In genomic region chr11:5091706-5092105, GRCm38 (mm10) we compare ENCODE assay signal across 10 mouse cellular contexts. TPM values are rescaled to one million over a fixed set of nuclear protein-coding genes. Genes with fewer than 3 reads are reported as not detected.
DNase-seq lines count a peak whose midpoint lies in the region; ATAC-seq and TF ChIP-seq lines count a peak whose summit lies in the region.
"Had no signal": no experiment of that assay in that cellular context is flagged by ENCODE, and none has a peak within 500 bp of the region (broad histone marks: within the 10 kb centered on the region; RNA-seq: fewer than 3 reads in every experiment).

No protein-coding gene starts in this region.

- no peak overlapping the region for H3K27ac ChIP-seq in kidney, postnatal 0 days
- no peak overlapping the region for H3K27ac ChIP-seq in CH12.LX (ENCODE audit: insufficient read depth, low read depth)
- no peak overlapping the region for H3K27ac ChIP-seq in liver, postnatal 0 days (ENCODE audit: low read depth)
- H3K27ac ChIP-seq: hindbrain, embryonic 15.5 days; neural tube, embryonic 15.5 days had no signal

- in situ Hi-C loops in CH12.LX (cut with MboI; ENCODE audit: low pct_ligation_motif_present, low pct_unique_long_range_greater_than_20kb, low sequenced_read_pairs) = no loop called here

- no peaks in the 10 kb centered on the region for H3K27me3 ChIP-seq in kidney, postnatal 0 days (ENCODE audit: insufficient read depth, low read length)
- H3K27me3 ChIP-seq in CH12.LX (replicated peaks) = no peaks in the 10 kb centered on the region
- H3K27me3 ChIP-seq in liver, postnatal 0 days (ENCODE audit: insufficient read depth, low read length) = no peaks in the 10 kb centered on the region
- H3K27me3 ChIP-seq: hindbrain, embryonic 15.5 days; neural tube, embryonic 15.5 days had no signal

- ATAC-seq in kidney, postnatal 0 days (replicated peaks; ENCODE audit: low FRiP score, low read depth) = no peak
- ATAC-seq in liver, postnatal 0 days = peak; percentile 32; the same call in 1 of the 2 replicates

- TF ChIP-seq POLR2A in CH12.LX (IDR thresholded peaks at IDR 0.05; ENCODE audit: low read depth, low read length) = no peak

- peaks cover 8% of the 10 kb centered on the region for H3K4me1 ChIP-seq in kidney, postnatal 0 days (replicated peaks; ENCODE audit: insufficient read depth, low read length)
- H3K4me1 ChIP-seq in CH12.LX (ENCODE audit: control insufficient read depth in 1 of 2, insufficient read depth in 2 of 2) = peaks cover 0 to 38% of the 10 kb centered on the region in 2 experiments; a peak in 2 of 4 replicates
- peaks cover 16% of the 10 kb centered on the region for H3K4me1 ChIP-seq in liver, postnatal 0 days (ENCODE audit: insufficient read depth)

- TF ChIP-seq RAD21 in CH12.LX (IDR thresholded peaks at IDR 0.05; ENCODE audit: low read depth, low read length) = no peak; the same call in 1 of the 2 replicates

- no peak overlapping the region for H3K4me3 ChIP-seq in kidney, postnatal 0 days (replicated peaks; ENCODE audit: low read depth, low read length)
- H3K4me3 ChIP-seq in CH12.LX (replicated peaks in 1 of 3; ENCODE audit: low read depth in 2 of 3, low read length in 2 of 3, poor library complexity in 1 of 3) = no peak overlapping the region
- H3K4me3 ChIP-seq in liver, postnatal 0 days (ENCODE audit: low read depth, low read length) = no peak overlapping the region
- H3K4me3 ChIP-seq: hindbrain, embryonic 15.5 days; neural tube, embryonic 15.5 days had no signal

- H3K4me2 ChIP-seq in kidney, postnatal 0 days (ENCODE audit: low read length) = no peak overlapping the region
- no peak overlapping the region for H3K4me2 ChIP-seq in CH12.LX (ENCODE audit: insufficient read depth, low read depth, poor library complexity, severe bottlenecking)
- no peak overlapping the region for H3K4me2 ChIP-seq in liver, postnatal 0 days (ENCODE audit: low read depth, low read length)
- H3K4me2 ChIP-seq: hindbrain, embryonic 15.5 days; neural tube, embryonic 15.5 days had no signal

- 34% methylated on average over 2 of the region's 2 CpGs for WGBS in kidney, postnatal 0 days
- 51% methylated on average over 2 of the region's 2 CpGs for WGBS in liver, postnatal 0 days (ENCODE audit: insufficient replicate concordance)

- peaks cover 92% of the 10 kb centered on the region for H3K79me2 ChIP-seq in CH12.LX (replicated peaks; ENCODE audit: control insufficient read depth, extremely low read depth, insufficient read depth, poor library complexity, severe bottlenecking)

- peaks cover 48% of the 10 kb centered on the region for H3K36me3 ChIP-seq in kidney, postnatal 0 days (ENCODE audit: insufficient read depth, low read length)
- peaks cover 55 to 87% of the 10 kb centered on the region in 2 experiments for H3K36me3 ChIP-seq in CH12.LX (replicated peaks in 1 of 2; ENCODE audit: control insufficient read depth in 1 of 2, insufficient read depth in 1 of 2, low read length in 1 of 2)
- H3K36me3 ChIP-seq in liver, postnatal 0 days (replicated peaks; ENCODE audit: insufficient read depth, low read length) = peaks cover 65% of the 10 kb centered on the region

- peak; percentile 60 for DNase-seq in kidney, postnatal 0 days (ENCODE audit: low spot score)
- no peak for DNase-seq in kidney, postnatal 25 days
- peak; percentile 50 for DNase-seq in CH12.LX (ENCODE audit: extremely low read depth)
- peak; percentile 52 for DNase-seq in NIH3T3 (ENCODE audit: low read depth)
- DNase-seq in liver, postnatal 0 days = no peak
- no peak for DNase-seq in spleen, postnatal 4 days (ENCODE audit: low spot score in 2 of 2)
- DNase-seq in urinary bladder, postnatal 4 days (ENCODE audit: low spot score in 2 of 2) = no peak
- no peak for DNase-seq in layer of hippocampus, adult 9-10 months (ENCODE audit: low spot score)

- no peak overlapping the region for H3K9ac ChIP-seq in kidney, postnatal 0 days (ENCODE audit: low read depth, low read length)
- H3K9ac ChIP-seq in CH12.LX (ENCODE audit: insufficient read depth, low read depth) = no peak overlapping the region
- no peak overlapping the region for H3K9ac ChIP-seq in liver, postnatal 0 days (replicated peaks)
- H3K9ac ChIP-seq: hindbrain, embryonic 15.5 days; neural tube, embryonic 15.5 days had no signal

- TF ChIP-seq EP300 in CH12.LX (IDR thresholded peaks at IDR 0.05; ENCODE audit: low read length) = no peak
- no peak for TF ChIP-seq EP300 in liver, postnatal 0 days (IDR thresholded peaks at IDR 0.05; ENCODE audit: low read depth)

- dilution Hi-C loops in CH12.LX (cut with MboI; ENCODE audit: extremely low pct_ligation_motif_present, extremely low pct_unique_long_range_greater_than_20kb, low sequenced_read_pairs) = no loop called here

- H3K9me3 ChIP-seq in kidney, postnatal 0 days (replicated peaks; ENCODE audit: low read length) = no peaks in the 10 kb centered on the region
- H3K9me3 ChIP-seq in CH12.LX (replicated peaks; ENCODE audit: low read length) = no peaks in the 10 kb centered on the region
- no peaks in the 10 kb centered on the region for H3K9me3 ChIP-seq in liver, postnatal 0 days (ENCODE audit: low read length)
- H3K9me3 ChIP-seq: hindbrain, embryonic 15.5 days; neural tube, embryonic 15.5 days had no signal

- TF ChIP-seq CTCF in kidney, postnatal 0 days (IDR thresholded peaks at IDR 0.05; ENCODE audit: low read depth) = peak; percentile 59
- peak in 1 of 2 experiments; percentile 54; a peak in 2 of 4 replicates for TF ChIP-seq CTCF in CH12.LX (conservative IDR thresholded peaks at IDR 0.05 in 1 of 2, IDR thresholded peaks at IDR 0.05 in 1 of 2; ENCODE audit: low read depth in 2 of 2, low read length in 2 of 2)
- peak; percentile 51 for TF ChIP-seq CTCF in liver, postnatal 0 days (IDR thresholded peaks at IDR 0.05; ENCODE audit: low read depth)

TF ChIP-seq in CH12.LX, 34 proteins besides CTCF, POLR2A, EP300 and RAD21:
- TF ChIP-seq CHD2 (IDR thresholded peaks at IDR 0.05; ENCODE audit: low read length) = no peak
- no peak for TF ChIP-seq ELF1 (IDR thresholded peaks at IDR 0.05; ENCODE audit: low read depth, low read length)
- TF ChIP-seq SIN3A (IDR thresholded peaks at IDR 0.05; ENCODE audit: low read length) = no peak
- TF ChIP-seq NELFE (IDR thresholded peaks at IDR 0.05; ENCODE audit: low read depth, low read length) = no peak
- no peak for TF ChIP-seq JUN (IDR thresholded peaks at IDR 0.05; ENCODE audit: insufficient read depth, low read depth, low read length)
- TF ChIP-seq MAX (IDR thresholded peaks at IDR 0.05; ENCODE audit: low read length) = no peak
- TF ChIP-seq HCFC1 (IDR thresholded peaks at IDR 0.05; ENCODE audit: low read depth, low read length) = no peak
- no peak for TF ChIP-seq USF2 (conservative IDR thresholded peaks at IDR 0.05; ENCODE audit: low read depth, low read length)
- TF ChIP-seq TCF12 (IDR thresholded peaks at IDR 0.05; ENCODE audit: low read depth, low read length) = no peak
- TF ChIP-seq BHLHE40 (IDR thresholded peaks at IDR 0.05; ENCODE audit: low read depth, low read length) = no peak

RNA-seq across cellular contexts. Expression of gene Rhbdd3, which starts 7.0 kb away (rescaled TPM):
- 26.8 and 28.3 TPM in 2 replicates for polyA plus RNA-seq in kidney, postnatal 0 days (2015; fragmentation: Nextera tagmentation; extraction: Ambion mirVana)
- total RNA-seq in CH12.LX (2012; rRNA removed) (16.8 and 17.0 TPM in 2 replicates), CH12.LX (2014; rRNA removed) (11.6 and 15.0 TPM in 2 replicates)
- polyA plus RNA-seq in CH12.LX (2012; ENCODE audit: insufficient read length, low read depth) = 16.0 and 20.6 TPM in 2 replicates
- 14.4 and 14.9 TPM in 2 replicates for polyA plus RNA-seq in liver, postnatal 0 days (2015; fragmentation: Nextera tagmentation; extraction: Ambion mirVana)

RNA-seq across cellular contexts. Expression of gene Ewsr1, which starts 7.4 kb away (rescaled TPM):
- polyA plus RNA-seq in kidney, postnatal 0 days (2015; fragmentation: Nextera tagmentation; extraction: Ambion mirVana) = 477 and 504 TPM in 2 replicates
- 399 and 425 TPM in 2 replicates for total RNA-seq in CH12.LX (2012; rRNA removed)
- 418 and 428 TPM in 2 replicates for total RNA-seq in CH12.LX (2014; rRNA removed)
- polyA plus RNA-seq in CH12.LX (2012; ENCODE audit: insufficient read length, low read depth) = 1,159 and 1,267 TPM in 2 replicates
- 146 and 157 TPM in 2 replicates for polyA plus RNA-seq in liver, postnatal 0 days (2015; fragmentation: Nextera tagmentation; extraction: Ambion mirVana)

RNA-seq across cellular contexts. Expression of gene Gas2l1, which starts 26.6 kb away (rescaled TPM):
- polyA plus RNA-seq in kidney, postnatal 0 days (2015; fragmentation: Nextera tagmentation; extraction: Ambion mirVana) = 27.2 and 30.3 TPM in 2 replicates
- 8.8 and 10.0 TPM in 2 replicates for total RNA-seq in CH12.LX (2012; rRNA removed)
- 2.6 and 3.3 TPM in 2 replicates for total RNA-seq in CH12.LX (2014; rRNA removed)
- polyA plus RNA-seq in CH12.LX (2012; ENCODE audit: insufficient read length, low read depth) = 10.2 and 12.5 TPM in 2 replicates
- 14.9 TPM in 2 replicates for polyA plus RNA-seq in liver, postnatal 0 days (2015; fragmentation: Nextera tagmentation; extraction: Ambion mirVana)

RNA-seq across cellular contexts. Expression of gene Rasl10a, which starts 33.8 kb away (rescaled TPM):
- polyA plus RNA-seq in kidney, postnatal 0 days (2015; fragmentation: Nextera tagmentation; extraction: Ambion mirVana) = 1.9 and 2.7 TPM in 2 replicates
- 6.5 and 9.1 TPM in 2 replicates for total RNA-seq in CH12.LX (2012; rRNA removed)
- total RNA-seq in CH12.LX (2014; rRNA removed) = 2.1 and 3.0 TPM in 2 replicates
- polyA plus RNA-seq in CH12.LX (2012; ENCODE audit: insufficient read length, low read depth) = 6.3 and 7.5 TPM in 2 replicates
- polyA plus RNA-seq in liver, postnatal 0 days (2015; fragmentation: Nextera tagmentation; extraction: Ambion mirVana) = 0.58 and 0.66 TPM in 2 replicates

Comparison
In these comparisons a context has a peak if more than half of its experiments do, and no peak if none do; other contexts are left out.
1. DNase-seq: peak in kidney, postnatal 0 days (single experiment), CH12.LX (single experiment) and NIH3T3 (single experiment); none in kidney, postnatal 25 days (0 of 2), liver, postnatal 0 days (single experiment), spleen, postnatal 4 days (0 of 2), urinary bladder, postnatal 4 days (0 of 2) and layer of hippocampus, adult 9-10 months (single experiment).